Mouse (Mus musculus) kidney, postnatal 0 days (tissue): ENCODE data around the gene Eif5a2. TPM values are rescaled to one million over a fixed set of nuclear protein-coding genes. Genes with fewer than 3 reads are reported as not detected.

Experiments used
- ATAC-seq: fragments of 200-750 bp; cut with Nextera tagmentation; replicated peaks from 2 replicates; pipeline ENCODE4 v1.8.0; 2017; ENCODE audit warnings: low read depth, moderate number of reproducible peaks, moderate TSS enrichment, moderate library complexity; ENCODE audit not compliant: low FRiP score
- DNase-seq: peaks from one replicate; pipeline ENCODE4 v3.0.0-alpha.2; 2016; ENCODE audit warnings: low spot score
- H3K27ac ChIP-seq: fragments of 300-500 bp; sonication (generic); 2 replicates; pipeline ENCODE4 v1.5.1; 2014; ENCODE audit warnings: mild to moderate bottlenecking
- H3K27me3 ChIP-seq: fragments of 300-500 bp; sonication (generic); 2 replicates; pipeline ENCODE4 v1.6.1; 2014; ENCODE audit warnings: low read length, mixed read lengths; ENCODE audit not compliant: insufficient read depth
- H3K36me3 ChIP-seq: fragments of 300-500 bp; sonication (generic); 2 replicates; pipeline ENCODE4 v1.6.1; 2014; ENCODE audit warnings: low read length, mixed read lengths; ENCODE audit not compliant: insufficient read depth
- H3K4me1 ChIP-seq: fragments of 300-500 bp; sonication (generic); replicated peaks from 2 replicates; pipeline ENCODE4 v1.6.1; 2014; ENCODE audit warnings: antibody characterized with exemption, low read length, mixed read lengths; ENCODE audit not compliant: insufficient read depth
- H3K4me2 ChIP-seq: fragments of 300-500 bp; sonication (generic); 2 replicates; pipeline ENCODE4 v1.6.1; 2014; ENCODE audit warnings: mild to moderate bottlenecking, low read length, moderate library complexity, mixed read lengths
- H3K4me3 ChIP-seq: fragments of 300-500 bp; sonication (generic); replicated peaks from 2 replicates; pipeline ENCODE4 v1.5.1; 2014; ENCODE audit warnings: low read depth, low read length
- H3K9ac ChIP-seq: fragments of 300-500 bp; sonication (generic); 2 replicates; pipeline ENCODE4 v1.6.1; 2014; ENCODE audit warnings: low read depth, low read length
- H3K9me3 ChIP-seq: fragments of 300-500 bp; sonication (generic); replicated peaks from 2 replicates; pipeline ENCODE4 v1.6.1; 2016; ENCODE audit warnings: low read length, inconsistent platforms, mixed read lengths
- CTCF ChIP-seq: IDR thresholded peaks from 2 replicates; pipeline ENCODE4 v1.5.1; 2016; ENCODE audit warnings: antibody characterized with exemption, low read depth, mild to moderate bottlenecking, moderate library complexity
- WGBS: fragments of 180-500 bp; shearing (Covaris S2); extraction: QIAGEN DNeasy Blood & Tissue Kit; methylation state at CpG from one replicate; pipeline ENCODE4 v1.1.7; 2014; 5-methylcytosine and 5-hydroxymethylcytosine counted together
- polyA plus RNA-seq: library from polyadenylated mRNA; unstranded; fragments of >200 nt; fragmentation: Nextera tagmentation; extraction: Ambion mirVana; gene quantifications from 2 replicates; pipeline ENCODE4 v1.2.1, GENCODE M21; 2015

The Eif5a2 gene
- polyA plus RNA-seq, result 8.7 and 9.0 TPM in 2 replicates

DNA sequence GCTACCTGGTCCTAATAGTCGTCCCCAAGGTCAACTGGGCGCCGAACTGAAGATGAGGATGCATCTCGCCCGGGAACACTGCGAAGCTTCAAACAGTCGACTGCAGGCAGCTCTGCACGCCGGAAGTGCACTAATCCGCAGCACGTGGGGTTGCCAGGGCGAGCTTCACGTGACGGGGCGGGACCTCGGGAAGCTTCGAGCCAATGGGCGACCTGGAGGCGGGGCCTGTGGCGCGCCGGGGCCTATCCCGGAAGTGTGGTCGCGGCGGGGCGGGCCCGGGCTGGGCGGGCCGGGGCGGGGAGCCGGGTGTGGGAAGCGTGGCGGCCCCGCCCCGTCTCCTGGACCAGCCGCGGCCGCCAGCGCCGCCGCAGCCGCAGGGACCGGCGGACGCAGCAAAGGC, at the start of gene Eif5a2:
Gene Eif5a2, plus strand, starts transcription at position 283 of the 400 bp plus-strand sequence.
- no peaks in the 10 kb centered on the region for H3K9me3 ChIP-seq
- no peak for TF ChIP-seq CTCF
- WGBS, result 2% methylated on average over 45 of the region's 46 CpGs
- peak within 1 kb of the TSS; percentile 74 for H3K4me3 ChIP-seq
- no peaks in the 10 kb centered on the region for H3K36me3 ChIP-seq
- DNase-seq (peak; percentile 96), ATAC-seq (peak; percentile 100)
- peaks cover 4% of the 10 kb centered on the region; the same call in 1 of the 2 replicates for H3K4me1 ChIP-seq
- H3K9ac ChIP-seq, result peak within 1 kb of the TSS; percentile 73
- peak within 1 kb of the TSS; percentile 100 for H3K4me2 ChIP-seq
- H3K27ac ChIP-seq, result no peak within 1 kb of the TSS
- no peaks in the 10 kb centered on the region for H3K27me3 ChIP-seq

DNA sequence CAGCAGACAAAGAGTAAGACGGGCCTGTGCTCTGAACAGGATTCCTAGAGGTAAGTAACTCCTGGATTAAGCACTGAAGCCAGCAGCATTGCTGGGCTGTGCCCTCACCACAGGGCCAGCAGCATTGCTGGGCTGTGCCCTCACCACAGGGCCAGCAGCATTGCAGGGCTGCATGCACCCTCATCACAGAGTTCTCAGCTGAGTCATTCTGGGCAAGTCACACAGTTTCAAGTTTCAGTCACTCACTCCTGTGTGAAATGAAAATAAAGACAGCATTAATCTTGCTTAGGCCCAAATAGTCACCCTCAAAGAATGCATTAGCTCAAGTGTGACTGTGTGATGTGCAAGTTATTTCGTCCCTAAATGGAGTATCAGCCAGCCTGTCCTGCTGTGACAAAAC, 46.4 kb upstream of the Eif5a2 start:
- Histone ChIP-seq H3K36me3 (no peaks in the 10 kb centered on the region), H3K4me3 (no peak overlapping the region), H3K27ac (no peak overlapping the region), H3K4me1 (no peaks in the 10 kb centered on the region), H3K9me3 (no peaks in the 10 kb centered on the region), H3K4me2 (no peak overlapping the region), H3K9ac (no peak overlapping the region), H3K27me3 (no peaks in the 10 kb centered on the region)
- WGBS, result 53% methylated on average over 2 of the region's 2 CpGs
- ATAC-seq (no peak), DNase-seq (peak; percentile 12)
- TF ChIP-seq CTCF, result no peak

DNA sequence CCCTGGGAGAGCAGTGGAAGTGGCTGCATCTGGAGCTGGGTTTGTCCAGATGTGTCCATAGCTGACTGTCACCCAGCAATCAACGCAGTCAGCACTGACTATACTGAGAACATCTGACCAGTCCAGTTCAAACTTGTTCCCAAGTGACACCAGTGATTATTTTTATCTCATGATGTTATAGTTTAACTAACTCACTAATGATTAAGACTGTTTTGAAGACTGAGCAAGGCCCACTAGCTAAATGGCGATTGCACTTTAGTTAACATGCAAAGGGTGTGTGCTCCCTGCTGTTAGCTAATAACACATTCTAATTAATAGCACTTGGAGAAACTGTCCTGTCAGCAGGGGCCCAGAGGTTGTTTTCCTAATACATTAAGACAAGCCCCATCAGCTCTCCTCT, 44.1 kb upstream of the Eif5a2 start:
- Histone ChIP-seq H3K27ac (0 out of 2 replicates have a peak overlapping the region, but pooled peaks have one; percentile 60), H3K4me2 (no peak overlapping the region), H3K27me3 (no peaks in the 10 kb centered on the region), H3K9ac (no peak overlapping the region), H3K4me1 (no peaks in the 10 kb centered on the region), H3K9me3 (no peaks in the 10 kb centered on the region), H3K36me3 (no peaks in the 10 kb centered on the region), H3K4me3 (no peak overlapping the region)
- WGBS, result 51% methylated on average over 2 of the region's 2 CpGs
- no peak for TF ChIP-seq CTCF
- DNase-seq (peak; percentile 18), ATAC-seq (peak; percentile 85)

DNA sequence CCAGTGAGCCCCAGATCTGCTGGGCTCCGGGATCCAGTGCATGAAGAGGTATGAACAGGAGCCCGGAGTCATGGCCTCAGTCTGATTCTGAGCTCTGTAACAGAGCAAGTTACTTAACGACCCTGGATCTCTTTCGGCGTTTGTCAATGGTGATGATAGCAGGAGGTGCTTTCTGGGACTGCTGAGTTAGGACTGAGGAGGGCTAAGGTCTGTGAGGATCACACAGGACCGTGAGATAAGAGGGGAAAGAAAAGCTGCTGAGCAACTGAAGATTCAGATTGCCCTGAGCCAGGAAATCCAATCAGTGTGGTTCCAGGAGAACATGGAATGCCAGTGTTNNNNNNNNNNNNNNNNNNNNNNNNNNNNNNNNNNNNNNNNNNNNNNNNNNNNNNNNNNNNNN, 40.7 kb upstream of the Eif5a2 start:
- Histone ChIP-seq H3K27ac (no peak overlapping the region), H3K9me3 (no peaks in the 10 kb centered on the region), H3K36me3 (no peaks in the 10 kb centered on the region), H3K9ac (no peak overlapping the region), H3K27me3 (no peaks in the 10 kb centered on the region), H3K4me1 (no peaks in the 10 kb centered on the region), H3K4me2 (no peak overlapping the region), H3K4me3 (no peak overlapping the region)
- DNase-seq (no peak), ATAC-seq (no peak)
- 25% methylated on average over 6 of the region's 6 CpGs for WGBS
- TF ChIP-seq CTCF, result no peak

DNA sequence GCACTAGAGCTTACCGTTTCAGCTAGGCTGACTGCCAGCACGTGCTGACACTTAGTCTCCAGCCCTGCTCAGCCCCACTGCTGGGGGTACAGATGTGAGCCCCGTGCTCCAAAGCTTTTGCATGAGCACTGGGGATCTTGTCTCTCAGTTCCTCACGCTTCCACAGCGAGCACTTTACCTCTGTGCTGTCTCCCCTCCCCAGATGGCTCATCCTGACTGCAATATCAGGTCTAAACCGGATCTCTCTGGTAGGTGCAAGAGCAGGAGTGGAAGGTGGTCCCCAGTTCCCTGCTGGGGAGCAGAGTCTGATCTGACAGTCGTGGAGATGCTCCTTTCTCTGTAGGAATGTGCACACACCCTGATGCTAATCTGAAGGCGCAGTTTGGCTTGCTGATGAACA, 37.8 kb upstream of the Eif5a2 start:
- no peak for TF ChIP-seq CTCF
- ATAC-seq, result no peak
- Histone ChIP-seq H3K27ac (no peak overlapping the region), H3K9me3 (no peaks in the 10 kb centered on the region), H3K4me3 (no peak overlapping the region), H3K9ac (no peak overlapping the region), H3K4me1 (no peaks in the 10 kb centered on the region), H3K36me3 (no peaks in the 10 kb centered on the region), H3K4me2 (no peak overlapping the region), H3K27me3 (no peaks in the 10 kb centered on the region)
- DNase-seq, result no peak
- WGBS, result 44% methylated on average over 8 of the region's 8 CpGs

DNA sequence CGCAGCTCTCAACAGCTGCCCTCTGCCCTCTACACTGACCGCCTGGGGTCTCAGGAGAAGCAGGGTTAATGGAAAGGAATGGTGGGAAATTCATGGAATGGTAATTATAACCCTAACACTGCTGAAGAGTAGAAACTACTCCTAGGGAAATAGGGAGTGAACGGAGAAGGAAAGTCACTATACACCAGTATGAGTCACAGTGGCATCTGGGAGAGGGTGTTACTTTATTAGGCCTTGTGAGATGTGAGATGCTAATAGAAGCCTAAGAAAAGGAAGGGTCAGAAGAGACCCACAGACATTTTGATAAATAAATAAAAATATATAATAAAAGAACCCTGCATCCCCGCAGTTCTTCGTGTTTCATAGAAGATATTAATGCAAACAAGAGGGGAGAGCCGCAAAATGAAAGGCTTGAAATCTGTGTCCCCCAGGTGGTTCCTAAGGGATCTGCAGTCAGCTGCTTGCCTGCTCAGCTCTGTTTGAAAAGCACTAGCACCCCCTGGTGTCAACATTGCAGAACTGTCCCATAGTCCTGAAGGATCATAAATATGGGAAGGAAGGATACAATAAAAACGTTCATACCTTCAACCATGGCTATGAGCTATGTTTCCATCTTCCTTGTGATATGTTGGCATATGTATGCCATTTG, 35.1 kb upstream of the Eif5a2 start:
- H3K27me3 ChIP-seq, result no peaks in the 10 kb centered on the region
- ATAC-seq, result peak; percentile 79; the same call in 1 of the 2 replicates

More for the DNA sequence above, 35.1 kb upstream of the Eif5a2 start:
- Histone ChIP-seq H3K27ac (no peak overlapping the region), H3K36me3 (no peaks in the 10 kb centered on the region), H3K4me3 (no peak overlapping the region), H3K4me2 (no peak overlapping the region), H3K9me3 (no peaks in the 10 kb centered on the region), H3K4me1 (no peaks in the 10 kb centered on the region), H3K9ac (no peak overlapping the region)
- peak; percentile 95 for DNase-seq
- peak; percentile 100 for TF ChIP-seq CTCF
- WGBS, result 29% methylated on average over 7 of the region's 7 CpGs
